Mouse (Mus musculus) hindbrain, embryonic 11.5 days (tissue): ENCODE measurements at regions not wholly inside any gene's neighbourhood (a gene's known extent, or its start where the extent isn't known, plus 50 kb on each side); places are given as distances from the start of the nearest gene placed in this dataset.

Source experiments
- ATAC-seq: fragments of 200-750 bp; cut with Nextera tagmentation; 2 replicates; pipeline ENCODE4 v1.8.0; 2017; ENCODE audit warnings: mild to moderate bottlenecking, moderate TSS enrichment, moderate library complexity; ENCODE audit not compliant: low FRiP score
- DNase-seq: peaks from one replicate; pipeline ENCODE4 v3.0.0-alpha.2; 2015; ENCODE audit warnings: low spot score
- H3K27ac ChIP-seq: fragments of 300-500 bp; sonication (generic); 2 replicates; pipeline ENCODE4 v1.5.1; 2014; ENCODE audit warnings: mild to moderate bottlenecking, low read depth, low read length
- H3K27me3 ChIP-seq: fragments of 300-500 bp; sonication (generic); 2 replicates; pipeline ENCODE4 v1.6.1; 2014; ENCODE audit warnings: mild to moderate bottlenecking, low read length, moderate library complexity, mixed read lengths; ENCODE audit not compliant: control insufficient read depth, insufficient read depth
- H3K36me3 ChIP-seq: fragments of 300-500 bp; sonication (generic); 2 replicates; pipeline ENCODE4 v1.6.1; 2014; ENCODE audit warnings: mild to moderate bottlenecking, low read length, moderate library complexity, mixed read lengths; ENCODE audit not compliant: control insufficient read depth, insufficient read depth
- H3K4me1 ChIP-seq: fragments of 300-500 bp; sonication (generic); replicated peaks from 2 replicates; pipeline ENCODE4 v1.6.1; 2014; ENCODE audit warnings: low read length, mixed read lengths; ENCODE audit not compliant: control insufficient read depth, insufficient read depth
- H3K4me2 ChIP-seq: fragments of 300-500 bp; sonication (generic); replicated peaks from 2 replicates; pipeline ENCODE4 v1.6.1; 2014; ENCODE audit warnings: mild to moderate bottlenecking, low read depth, low read length
- H3K4me3 ChIP-seq: fragments of 300-500 bp; sonication (generic); 2 replicates; pipeline ENCODE4 v1.5.1; 2014; ENCODE audit warnings: low read depth, low read length
- H3K9ac ChIP-seq: fragments of 300-500 bp; sonication (generic); 2 replicates; pipeline ENCODE4 v1.6.1; 2014; ENCODE audit warnings: low read depth, low read length
- H3K9me3 ChIP-seq: fragments of 300-500 bp; sonication (generic); 2 replicates; pipeline ENCODE4 v1.6.1; 2016; ENCODE audit warnings: low read length; ENCODE audit not compliant: control insufficient read depth
- WGBS: fragments of 180-500 bp; shearing (Covaris S2); extraction: QIAGEN DNeasy Blood & Tissue Kit; methylation state at CpG from one replicate; pipeline ENCODE4 v1.1.7; 2014; 5-methylcytosine and 5-hydroxymethylcytosine counted together

DNA sequence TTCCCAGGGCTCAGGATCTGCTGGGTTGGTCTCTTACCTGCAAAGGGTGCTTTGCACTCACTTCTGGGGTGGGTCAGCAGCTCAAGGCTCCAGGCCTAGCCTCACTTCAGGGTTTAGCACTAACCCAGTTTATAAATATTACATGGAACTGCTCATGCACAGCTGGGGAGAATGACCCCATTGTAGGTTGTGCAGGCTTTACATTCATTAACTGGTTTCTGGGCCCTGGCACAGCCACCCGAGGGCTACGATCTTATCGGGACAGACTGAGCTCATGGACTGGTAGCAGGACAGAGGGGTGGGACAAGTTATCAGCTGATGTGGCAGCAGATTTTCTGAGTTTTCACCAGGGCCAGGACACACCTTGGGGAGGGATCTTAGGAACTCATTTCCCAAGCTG, 59.4 kb upstream of the Shh start:
- H3K4me3 ChIP-seq = no peak overlapping the region
- no peak overlapping the region for H3K4me2 ChIP-seq
- no peak for ATAC-seq
- no peak overlapping the region for H3K27ac ChIP-seq
- no peak for DNase-seq
- 81% methylated on average over 3 of the region's 3 CpGs for WGBS
- no peak overlapping the region for H3K9ac ChIP-seq
- no peaks in the 10 kb centered on the region for H3K27me3 ChIP-seq
- no peaks in the 10 kb centered on the region for H3K36me3 ChIP-seq
- no peaks in the 10 kb centered on the region for H3K4me1 ChIP-seq
- H3K9me3 ChIP-seq = no peaks in the 10 kb centered on the region

DNA sequence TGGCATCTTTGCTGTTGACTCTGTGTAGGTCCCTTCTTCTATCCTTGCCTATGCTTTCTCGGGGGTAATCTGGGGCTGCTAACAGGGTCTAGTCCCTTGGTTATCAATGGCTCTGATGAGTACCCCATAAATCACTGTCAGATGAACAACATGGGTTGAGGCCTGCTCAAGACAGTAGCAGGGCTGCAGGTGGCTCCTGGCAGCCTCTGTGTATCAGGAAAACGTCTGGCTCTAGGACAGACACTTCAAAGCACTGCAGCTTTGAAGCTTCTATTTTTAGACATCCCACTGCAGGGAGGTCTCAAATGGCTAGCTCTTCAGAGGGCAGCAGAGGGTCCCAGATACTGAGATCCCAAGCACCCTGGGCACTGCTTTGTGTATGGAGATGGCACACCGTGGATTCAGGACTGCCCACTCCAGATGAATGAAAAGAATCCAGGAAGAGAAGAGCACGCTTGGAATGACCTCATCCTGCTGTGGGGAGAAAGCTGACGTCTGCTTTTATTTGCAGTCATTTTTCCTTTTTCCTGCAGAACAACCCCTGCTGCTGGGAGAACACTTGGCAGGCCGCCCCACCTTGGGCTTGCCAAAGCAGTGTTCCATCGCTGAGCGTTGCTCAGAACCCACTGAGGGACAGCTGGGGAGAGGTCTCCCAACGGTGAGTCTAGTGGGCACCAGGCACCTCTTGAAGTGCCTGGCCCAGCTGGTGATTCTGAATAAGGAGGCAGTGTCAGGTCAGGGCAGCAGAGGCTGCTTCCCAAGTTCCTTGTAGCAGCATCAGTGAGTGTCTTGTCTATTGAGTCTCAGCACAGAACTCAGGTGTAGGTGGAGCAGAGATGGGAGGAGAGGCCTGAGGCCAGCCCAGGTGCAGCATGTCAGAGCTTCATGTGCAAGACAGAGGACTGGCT, 54.0 kb upstream of the Shh start:
- 51% methylated on average over 9 of the region's 9 CpGs for WGBS
- Histone ChIP-seq H3K9me3 (no peaks in the 10 kb centered on the region), H3K36me3 (no peaks in the 10 kb centered on the region), H3K4me1 (no peaks in the 10 kb centered on the region), H3K27me3 (no peaks in the 10 kb centered on the region), H3K27ac (no peak overlapping the region), H3K9ac (no peak overlapping the region), H3K4me2 (no peak overlapping the region), H3K4me3 (no peak overlapping the region)
- DNase-seq = no peak
- ATAC-seq = no peak

DNA sequence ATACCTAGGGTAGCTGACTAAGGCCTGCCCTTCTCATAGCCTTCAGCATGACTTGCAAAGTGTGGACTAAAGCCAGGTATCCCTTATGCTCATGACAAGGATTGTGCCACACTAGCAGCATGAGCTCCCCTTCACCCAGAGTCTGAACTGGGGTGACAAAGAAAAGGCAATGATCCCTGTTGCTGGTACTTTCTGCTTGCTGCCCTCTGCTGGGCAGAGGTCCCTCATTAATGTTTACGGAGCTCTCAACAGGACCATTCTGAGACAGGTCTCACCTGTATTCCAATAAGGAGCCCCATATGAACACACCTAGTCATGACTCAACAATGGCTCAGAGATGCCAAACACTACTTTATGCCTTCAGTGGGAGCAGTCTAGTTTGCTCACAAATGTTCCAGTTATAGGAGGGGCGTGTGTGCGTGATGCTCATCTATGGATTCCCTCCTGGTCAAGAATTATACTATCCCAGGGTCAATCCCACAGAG, 52.0 kb upstream of the Shh start:
- no peaks in the 10 kb centered on the region for H3K27me3 ChIP-seq
- H3K4me2 ChIP-seq = no peak overlapping the region
- no peak overlapping the region for H3K27ac ChIP-seq
- H3K36me3 ChIP-seq = no peaks in the 10 kb centered on the region
- DNase-seq (no peak), ATAC-seq (no peak)
- H3K9me3 ChIP-seq = no peaks in the 10 kb centered on the region
- no peak overlapping the region for H3K9ac ChIP-seq
- H3K4me1 ChIP-seq = no peaks in the 10 kb centered on the region
- H3K4me3 ChIP-seq = no peak overlapping the region
- 89% methylated on average over 3 of the region's 3 CpGs for WGBS
